Mouse (Mus musculus) liver, embryonic 14.5 days (tissue): Measurements from ENCODE around the gene B4galt3.

ENCODE experiments used
- CTCF ChIP-seq: IDR thresholded peaks from 2 replicates; pipeline ENCODE4 v1.5.1; 2016; ENCODE audit warnings: antibody characterized with exemption, low read depth, control low read depth
- EP300 ChIP-seq: IDR thresholded peaks from 2 replicates; pipeline ENCODE4 v1.6.1; 2016; ENCODE audit warnings: antibody characterized with exemption, low read depth

- TF ChIP-seq CTCF (no peak), EP300 (no peak; the same call in 1 of the 2 replicates)
Observed at GRCm38 (mm10) chr1:171224857-171225256, 45.3 kb upstream of the B4galt3 start, which contains the start of gene Apoa2.
